Mouse (Mus musculus) myocyte (in vitro differentiated cells): Measurements from ENCODE around the gene Gm20388.

Experiments used
- MAX ChIP-seq: IDR thresholded peaks from one replicate; pipeline ENCODE4 v1.6.1; 2011; ENCODE audit warnings: low read depth, mild to moderate bottlenecking, control low read depth
- MYOG ChIP-seq, 3 experiments: IDR thresholded peaks; one replicate each; pipeline ENCODE4 v1.6.1; 2011; ENCODE audit warnings: control low read depth in 2 of 3, low read depth in 2 of 3, mild to moderate bottlenecking in 2 of 3; ENCODE audit not compliant: insufficient read length in 2 of 3, control insufficient read depth in 1 of 3, insufficient read depth in 1 of 3
- POLR2A ChIP-seq: IDR thresholded peaks from one replicate; pipeline ENCODE4 v1.6.1; 2011; ENCODE audit warnings: low read depth, mild to moderate bottlenecking, control low read depth, moderate library complexity; ENCODE audit not compliant: insufficient read length
- POLR2AphosphoS2 ChIP-seq: IDR thresholded peaks from one replicate; pipeline ENCODE4 v1.6.1; 2011; ENCODE audit warnings: low read depth, control low read depth; ENCODE audit not compliant: insufficient read length
- REST ChIP-seq: IDR thresholded peaks from one replicate; pipeline ENCODE4 v1.6.1; 2011; ENCODE audit warnings: mild to moderate bottlenecking, control low read depth, moderate library complexity; ENCODE audit not compliant: insufficient read depth, insufficient read length
- TCF12 ChIP-seq: IDR thresholded peaks from one replicate; pipeline ENCODE4 v1.6.1; 2011; ENCODE audit warnings: mild to moderate bottlenecking, control low read depth; ENCODE audit not compliant: poor library complexity, insufficient read depth, severe bottlenecking
- USF1 ChIP-seq: IDR thresholded peaks from one replicate; pipeline ENCODE4 v1.6.1; 2011; ENCODE audit warnings: low read depth, mild to moderate bottlenecking, control low read depth, moderate library complexity

- no peak for TF ChIP-seq USF1
- no peak for TF ChIP-seq POLR2AphosphoS2
- no peak for TF ChIP-seq MYOG (IDR thresholded peaks at IDR 0.05; ENCODE audit: control insufficient read depth in 1 of 3, insufficient read depth in 1 of 3, insufficient read length in 2 of 3, low read depth in 2 of 3)
- no peak for TF ChIP-seq REST
- TF ChIP-seq POLR2A: no peak
- TF ChIP-seq TCF12: no peak
- TF ChIP-seq MAX: no peak
Observed at GRCm38 (mm10) chr8:121653340-121654019, 1742.8 kb downstream of the Gm20388 start.
